In genomic region chr7:122402041-122402440, GRCm38 (mm10) we compare ENCODE assay signal across 22 mouse cellular contexts.
DNase-seq lines count a peak whose midpoint lies in the region; ATAC-seq and TF ChIP-seq lines count a peak whose summit lies in the region.
"Had no signal": no experiment of that assay in that cellular context is flagged by ENCODE, and none has a peak within 500 bp of the region (broad histone marks: within the 10 kb centered on the region; RNA-seq: fewer than 3 reads in every experiment).

No protein-coding gene starts in this region.

- no peak overlapping the region for H3K9ac ChIP-seq in lung, postnatal 0 days (replicated peaks; ENCODE audit: low read depth)
- H3K9ac ChIP-seq in forebrain, embryonic 14.5 days (ENCODE audit: low read length), result no peak overlapping the region
- H3K9ac ChIP-seq in forebrain, postnatal 0 days, result no peak overlapping the region
- H3K9ac ChIP-seq: hindbrain, embryonic 15.5 days; liver, embryonic 13.5 days had no signal

- ATAC-seq in lung, postnatal 0 days, result no peak
- ATAC-seq in megakaryocyte, adult 5-6 weeks (ENCODE audit: poor library complexity, severe bottlenecking), result peak; percentile 81
- ATAC-seq in forebrain, embryonic 14.5 days, result no peak
- ATAC-seq in forebrain, postnatal 0 days, result no peak
- ATAC-seq: forebrain, embryonic 16.5 days; midbrain, embryonic 16.5 days had no signal

- no peak for TF ChIP-seq CTCF in lung, postnatal 0 days (IDR thresholded peaks at IDR 0.05)
- TF ChIP-seq CTCF in forebrain, postnatal 0 days (IDR thresholded peaks at IDR 0.05; ENCODE audit: low read depth), result no peak

- no peak for TF ChIP-seq EP300 in lung, postnatal 0 days (IDR thresholded peaks at IDR 0.05)

- peak; percentile 11 for DNase-seq in lung, postnatal 0 days (ENCODE audit: low spot score)
- DNase-seq in lung, adult 18-20 months, result no peak
- peak; percentile 21 to 50 for DNase-seq in CD8-positive naive resting alpha-beta T cell, adult 2 months (ENCODE audit: low read depth in 2 of 2, low spot score in 2 of 2)
- DNase-seq in thymus, postnatal 14 days, result peak; percentile 44
- no peak for DNase-seq in forebrain, embryonic 14.5 days (ENCODE audit: low spot score)
- DNase-seq in forebrain, postnatal 0 days, result no peak
- DNase-seq in cerebellum, adult 9-10 months, result no peak
- DNase-seq: adrenal gland, postnatal 10 days; cerebellum, postnatal 10 days; heart, adult 2 months; kidney, adult 18-20 months; kidney, postnatal 14 days; layer of hippocampus, postnatal 36 days; left cerebral cortex, postnatal 4 days; liver, embryonic 13.5 days had no signal

- no peak overlapping the region for H3K4me2 ChIP-seq in lung, postnatal 0 days (replicated peaks; ENCODE audit: low read depth, low read length)
- no peak overlapping the region for H3K4me2 ChIP-seq in forebrain, embryonic 14.5 days (ENCODE audit: low read length)
- no peak overlapping the region for H3K4me2 ChIP-seq in forebrain, postnatal 0 days (ENCODE audit: low read depth)
- H3K4me2 ChIP-seq: hindbrain, embryonic 15.5 days; liver, embryonic 13.5 days had no signal

- H3K9me3 ChIP-seq in lung, postnatal 0 days (ENCODE audit: low read length), result no peaks in the 10 kb centered on the region
- H3K9me3 ChIP-seq in forebrain, embryonic 14.5 days (replicated peaks; ENCODE audit: control insufficient read depth, low read length), result no peaks in the 10 kb centered on the region
- no peaks in the 10 kb centered on the region for H3K9me3 ChIP-seq in forebrain, postnatal 0 days (ENCODE audit: low read length)
- H3K9me3 ChIP-seq: embryonic facial prominence, embryonic 10.5 days; hindbrain, embryonic 15.5 days; liver, embryonic 13.5 days had no signal

- peaks cover 3% of the 10 kb centered on the region; the same call in 1 of the 2 replicates for H3K4me1 ChIP-seq in lung, postnatal 0 days (ENCODE audit: insufficient read depth, low read depth, low read length)
- peaks cover 19% of the 10 kb centered on the region for H3K4me1 ChIP-seq in forebrain, embryonic 14.5 days (ENCODE audit: control insufficient read depth, insufficient read depth, low read length)
- peaks cover 24% of the 10 kb centered on the region for H3K4me1 ChIP-seq in forebrain, postnatal 0 days (ENCODE audit: insufficient read depth)

- H3K36me3 ChIP-seq in lung, postnatal 0 days (ENCODE audit: insufficient read depth, low read length), result no peaks in the 10 kb centered on the region
- H3K36me3 ChIP-seq in forebrain, embryonic 14.5 days (ENCODE audit: control insufficient read depth, insufficient read depth, low read length), result no peaks in the 10 kb centered on the region
- no peaks in the 10 kb centered on the region for H3K36me3 ChIP-seq in forebrain, postnatal 0 days (ENCODE audit: insufficient read depth)
- H3K36me3 ChIP-seq: embryonic facial prominence, embryonic 10.5 days; hindbrain, embryonic 15.5 days; liver, embryonic 13.5 days had no signal

- no peak overlapping the region for H3K27ac ChIP-seq in lung, postnatal 0 days (ENCODE audit: low read length)
- H3K27ac ChIP-seq in forebrain, embryonic 14.5 days (ENCODE audit: low read depth, low read length), result no peak overlapping the region
- H3K27ac ChIP-seq in forebrain, postnatal 0 days (ENCODE audit: low read depth, low read length), result no peak overlapping the region
- H3K27ac ChIP-seq: embryonic facial prominence, embryonic 10.5 days; heart, adult 2 months; hindbrain, embryonic 15.5 days; liver, embryonic 13.5 days; macrophage had no signal

- no peaks in the 10 kb centered on the region for H3K27me3 ChIP-seq in lung, postnatal 0 days (replicated peaks; ENCODE audit: insufficient read depth, low read length)
- no peaks in the 10 kb centered on the region for H3K27me3 ChIP-seq in forebrain, embryonic 14.5 days (replicated peaks; ENCODE audit: control insufficient read depth, insufficient read depth, low read length)
- no peaks in the 10 kb centered on the region for H3K27me3 ChIP-seq in forebrain, postnatal 0 days (ENCODE audit: insufficient read depth, low read length)
- H3K27me3 ChIP-seq: hindbrain, embryonic 15.5 days; liver, embryonic 13.5 days had no signal

- WGBS in lung, postnatal 0 days, result 69% methylated on average over 7 of the region's 7 CpGs
- 88% methylated on average over 7 of the region's 7 CpGs for WGBS in forebrain, embryonic 14.5 days
- 85% methylated on average over 7 of the region's 7 CpGs for WGBS in forebrain, postnatal 0 days

- no peak overlapping the region for H3K4me3 ChIP-seq in lung, postnatal 0 days (ENCODE audit: low read depth, low read length)
- no peak overlapping the region for H3K4me3 ChIP-seq in forebrain, embryonic 14.5 days (ENCODE audit: low read depth, low read length)
- H3K4me3 ChIP-seq in forebrain, postnatal 0 days (ENCODE audit: low read depth, low read length), result no peak overlapping the region
- H3K4me3 ChIP-seq: embryonic facial prominence, embryonic 10.5 days; erythroblast, embryonic 14.5 days; heart, adult 2 months; hindbrain, embryonic 15.5 days; liver, embryonic 13.5 days had no signal

Comparison
In these comparisons a context has a peak if more than half of its experiments do, and no peak if none do; other contexts are left out.
1. DNase-seq: peak in lung, postnatal 0 days (single experiment), CD8-positive naive resting alpha-beta T cell, adult 2 months (2 of 2) and thymus, postnatal 14 days (single experiment); none in lung, adult 18-20 months (0 of 2), forebrain, embryonic 14.5 days (single experiment), forebrain, postnatal 0 days (single experiment) and cerebellum, adult 9-10 months (single experiment).